Mouse (Mus musculus) liver, embryonic 13.5 days (tissue): ENCODE results near the gene Cnot11. TPM values are rescaled to one million over a fixed set of nuclear protein-coding genes. Genes with fewer than 3 reads are reported as not detected.

Source experiments
- ATAC-seq: fragments of 200-750 bp; cut with Nextera tagmentation; 2 replicates; pipeline ENCODE4 v1.8.0; 2017; ENCODE audit warnings: low read depth, mild to moderate bottlenecking, moderate number of reproducible peaks, moderate library complexity
- DNase-seq: peaks from one replicate; pipeline ENCODE4 v3.0.0; 2022
- H3K27ac ChIP-seq: fragments of 300-500 bp; sonication (generic); 2 replicates; pipeline ENCODE4 v1.5.1; 2015; ENCODE audit warnings: moderate library complexity, mild to moderate bottlenecking, inconsistent platforms
- H3K27me3 ChIP-seq: fragments of 300-500 bp; sonication (generic); 2 replicates; pipeline ENCODE4 v1.6.1; 2015; ENCODE audit warnings: mild to moderate bottlenecking, inconsistent platforms
- H3K36me3 ChIP-seq: fragments of 300-500 bp; sonication (generic); 2 replicates; pipeline ENCODE4 v1.6.1; 2015; ENCODE audit warnings: mild to moderate bottlenecking, inconsistent platforms
- H3K4me1 ChIP-seq: fragments of 300-500 bp; sonication (generic); replicated peaks from 2 replicates; pipeline ENCODE4 v1.6.1; 2015; ENCODE audit warnings: inconsistent platforms
- H3K4me2 ChIP-seq: fragments of 300-500 bp; sonication (generic); 2 replicates; pipeline ENCODE4 v1.6.1; 2015; ENCODE audit warnings: inconsistent platforms, mild to moderate bottlenecking, moderate library complexity
- H3K4me3 ChIP-seq: fragments of 300-500 bp; sonication (generic); replicated peaks from 2 replicates; pipeline ENCODE4 v1.5.1; 2015; ENCODE audit warnings: mild to moderate bottlenecking, inconsistent platforms
- H3K9ac ChIP-seq: fragments of 300-500 bp; sonication (generic); 2 replicates; pipeline ENCODE4 v1.6.1; 2015; ENCODE audit warnings: mild to moderate bottlenecking, inconsistent platforms
- H3K9me3 ChIP-seq: fragments of 300-500 bp; sonication (generic); replicated peaks from 2 replicates; pipeline ENCODE4 v1.6.1; 2016; ENCODE audit warnings: inconsistent platforms
- WGBS: fragments of 180-500 bp; shearing (Covaris S2); methylation state at CpG from one replicate; pipeline ENCODE4 v1.1.7; 2015; ENCODE audit not compliant: insufficient replicate concordance; 5-methylcytosine and 5-hydroxymethylcytosine counted together
- polyA plus RNA-seq: library from polyadenylated mRNA; unstranded; fragments of >200 nt; fragmentation: Nextera tagmentation; extraction: Ambion mirVana; gene quantifications from 2 replicates; pipeline ENCODE4 v1.2.1, GENCODE M21; 2015

Gene Cnot11
- polyA plus RNA-seq = 10.9 and 11.3 TPM in 2 replicates

DNA sequence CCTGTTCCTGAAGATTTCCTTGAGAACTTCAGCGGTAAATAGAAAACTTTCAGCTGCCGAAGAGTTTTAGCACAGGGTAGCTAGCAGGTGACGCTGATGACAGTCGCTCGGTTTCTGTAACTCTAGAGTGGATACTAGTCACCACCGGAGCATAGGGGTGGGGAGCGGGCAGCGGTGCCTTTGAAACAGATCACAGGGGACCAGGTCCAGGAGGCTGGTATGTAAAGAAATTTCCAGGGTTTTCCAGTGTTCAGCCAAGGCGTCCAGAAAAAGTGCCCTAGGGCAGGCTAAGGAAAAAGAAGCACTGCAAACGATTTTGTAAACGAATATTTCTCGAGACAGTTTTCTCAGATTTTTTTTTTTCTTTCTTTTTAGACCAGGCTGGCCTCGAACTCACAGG lies at the start of gene Cnot11:
Cnot11 (plus strand) TSS at position 162 of the 400 bp plus-strand sequence.
- DNase-seq = no peak
- 44% methylated on average over 13 of the region's 13 CpGs for WGBS
- H3K9ac ChIP-seq = peak within 1 kb of the TSS; percentile 93

GRCm38 (mm10) chr1:39487370-39487769 lies 47.4 kb upstream of the Cnot11 start:
- Histone ChIP-seq H3K36me3 (no peaks in the 10 kb centered on the region), H3K4me2 (no peak overlapping the region), H3K4me1 (peaks cover 12% of the 10 kb centered on the region), H3K4me3 (no peak overlapping the region), H3K27ac (no peak overlapping the region), H3K9ac (no peak overlapping the region), H3K27me3 (0 out of 2 replicates have a peak, but pooled peaks cover 3% of the 10 kb centered on the region), H3K9me3 (no peaks in the 10 kb centered on the region)
- DNase-seq (no peak), ATAC-seq (no peak)
- 40% methylated on average over 3 of the region's 3 CpGs for WGBS

More for the DNA sequence above, at the start of gene Cnot11:
- 0 out of 2 replicates have a peak, but pooled peaks cover under 1% of the 10 kb centered on the region for H3K9me3 ChIP-seq
- H3K27me3 ChIP-seq = no peaks in the 10 kb centered on the region
- H3K4me3 ChIP-seq = peak within 1 kb of the TSS; percentile 96
- H3K27ac ChIP-seq = peak within 1 kb of the TSS; percentile 93
- peak within 1 kb of the TSS; percentile 96 for H3K4me2 ChIP-seq
- ATAC-seq = no peak
- peaks cover 17% of the 10 kb centered on the region for H3K36me3 ChIP-seq
- peaks cover 33% of the 10 kb centered on the region for H3K4me1 ChIP-seq

DNA sequence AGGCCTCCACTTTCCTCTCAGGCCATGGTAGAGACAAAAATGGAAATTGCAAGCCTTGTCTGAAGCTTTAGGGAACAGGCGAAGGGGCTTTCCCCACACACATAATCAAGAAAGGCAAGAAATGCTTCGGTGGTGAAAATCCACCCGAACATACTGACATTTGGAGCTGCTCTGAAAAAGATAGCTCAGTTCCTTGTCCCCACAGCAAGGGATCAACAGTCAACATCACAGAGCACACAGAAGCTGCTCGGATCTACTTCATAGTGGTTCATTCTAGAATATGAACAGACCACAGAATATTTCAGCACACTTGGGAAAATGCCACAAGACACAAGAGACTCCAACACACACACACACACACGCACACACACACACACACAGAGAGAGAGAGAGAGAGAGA lies 41.6 kb upstream of the Cnot11 start:
- Histone ChIP-seq H3K9ac (no peak overlapping the region), H3K27ac (no peak overlapping the region), H3K4me1 (no peaks in the 10 kb centered on the region), H3K4me3 (no peak overlapping the region), H3K4me2 (no peak overlapping the region), H3K36me3 (no peaks in the 10 kb centered on the region), H3K9me3 (no peaks in the 10 kb centered on the region), H3K27me3 (0 out of 2 replicates have a peak, but pooled peaks cover 3% of the 10 kb centered on the region)
- WGBS = 38% methylated on average over 5 of the region's 5 CpGs
- ATAC-seq (no peak), DNase-seq (no peak)

DNA sequence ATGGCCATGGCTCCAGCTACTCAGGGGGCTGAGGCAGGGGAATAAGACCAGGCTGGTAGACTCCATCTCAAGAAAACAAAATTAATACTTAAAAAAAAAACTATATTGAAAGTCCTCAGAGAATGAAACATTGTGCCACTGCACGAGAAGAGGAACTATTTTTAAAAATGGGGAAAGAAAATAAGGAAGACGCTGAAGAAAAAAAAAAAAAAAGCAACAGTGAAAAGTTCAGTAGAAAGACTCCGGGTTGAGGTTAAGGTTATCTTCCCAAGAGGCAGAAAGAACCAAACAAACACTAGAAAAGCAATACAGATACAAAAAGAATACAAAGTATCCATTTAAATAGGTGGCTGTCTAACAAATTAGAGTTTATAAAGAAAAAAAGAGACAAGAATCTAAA lies 41.1 kb upstream of the Cnot11 start:
- Histone ChIP-seq H3K27ac (no peak overlapping the region), H3K4me3 (no peak overlapping the region), H3K9ac (no peak overlapping the region), H3K4me1 (no peaks in the 10 kb centered on the region), H3K9me3 (no peaks in the 10 kb centered on the region), H3K36me3 (no peaks in the 10 kb centered on the region), H3K27me3 (0 out of 2 replicates have a peak, but pooled peaks cover 3% of the 10 kb centered on the region), H3K4me2 (no peak overlapping the region)
- ATAC-seq (no peak), DNase-seq (no peak)
- WGBS = 18% methylated on average over 3 of the region's 3 CpGs

- no peak overlapping the region for H3K9ac ChIP-seq
- no peak overlapping the region for H3K4me3 ChIP-seq
- no peaks in the 10 kb centered on the region for H3K27me3 ChIP-seq
- H3K4me2 ChIP-seq = no peak overlapping the region
- no peaks in the 10 kb centered on the region for H3K36me3 ChIP-seq
- H3K9me3 ChIP-seq = no peaks in the 10 kb centered on the region
- WGBS = 85% methylated on average over 4 of the region's 4 CpGs
- H3K27ac ChIP-seq = no peak overlapping the region
- no peak for DNase-seq
- H3K4me1 ChIP-seq = no peaks in the 10 kb centered on the region
- ATAC-seq = no peak
Measured at GRCm38 (mm10) chr1:39496995-39497394, 37.8 kb upstream of the Cnot11 start.

GRCm38 (mm10) chr1:39497748-39498147 lies 37.0 kb upstream of the Cnot11 start:
- no peak overlapping the region for H3K27ac ChIP-seq
- H3K27me3 ChIP-seq = no peaks in the 10 kb centered on the region
- H3K9me3 ChIP-seq = no peaks in the 10 kb centered on the region
- H3K4me3 ChIP-seq = no peak overlapping the region
- 73% methylated on average over 11 of the region's 11 CpGs for WGBS
- no peak overlapping the region for H3K4me2 ChIP-seq
- H3K9ac ChIP-seq = no peak overlapping the region
- no peak for ATAC-seq
- H3K4me1 ChIP-seq = no peaks in the 10 kb centered on the region
- H3K36me3 ChIP-seq = no peaks in the 10 kb centered on the region
- DNase-seq = no peak

GRCm38 (mm10) chr1:39499485-39499941 lies 35.3 kb upstream of the Cnot11 start:
- 63% methylated on average over 2 of the region's 2 CpGs for WGBS
- no peak overlapping the region for H3K9ac ChIP-seq
- H3K27me3 ChIP-seq = no peaks in the 10 kb centered on the region
- DNase-seq (no peak), ATAC-seq (peak; percentile 57)
- no peak overlapping the region for H3K27ac ChIP-seq
- no peak overlapping the region for H3K4me2 ChIP-seq
- no peak overlapping the region for H3K4me3 ChIP-seq
- no peaks in the 10 kb centered on the region for H3K9me3 ChIP-seq
- H3K4me1 ChIP-seq = no peaks in the 10 kb centered on the region
- no peaks in the 10 kb centered on the region for H3K36me3 ChIP-seq

DNA sequence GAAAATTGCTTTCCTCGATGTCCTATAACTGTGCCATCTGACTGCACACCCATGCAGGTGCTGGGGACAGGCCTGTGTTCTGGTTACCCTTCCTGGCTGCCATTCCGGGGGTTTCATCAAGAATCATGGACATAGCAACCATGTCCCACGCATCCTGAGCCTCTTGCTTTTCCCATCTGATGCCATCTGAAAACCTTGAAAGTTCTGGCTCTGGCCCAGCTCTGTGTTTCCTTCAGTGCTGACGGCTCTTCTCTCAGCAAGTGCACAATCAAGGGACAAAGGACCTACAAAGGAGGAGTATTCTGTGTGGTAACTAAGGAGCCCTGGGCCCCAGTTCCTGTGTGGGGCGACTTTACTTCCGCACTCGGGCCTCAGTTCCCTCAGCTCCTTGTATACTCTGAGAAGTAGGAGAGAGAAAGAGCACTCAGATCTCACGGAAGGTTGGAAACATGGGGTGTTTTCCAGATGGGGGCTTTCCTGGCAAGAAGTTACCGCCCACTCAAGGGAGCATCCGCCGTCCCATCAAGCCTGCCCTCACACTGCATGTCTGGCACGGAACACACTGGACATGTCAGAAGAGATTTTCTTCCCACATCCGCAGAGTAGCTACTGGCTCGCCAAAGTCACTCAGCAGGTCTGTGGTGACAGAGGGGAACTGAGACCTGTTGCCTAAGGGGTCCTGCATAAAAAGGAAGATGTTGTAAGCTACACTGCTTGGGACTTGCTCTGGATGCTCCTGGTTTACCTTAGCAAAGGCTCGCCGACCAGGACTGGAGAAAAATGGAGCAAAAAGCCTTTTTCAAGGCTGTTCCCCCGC lies 31.8 kb upstream of the Cnot11 start:
- Histone ChIP-seq H3K4me1 (no peaks in the 10 kb centered on the region), H3K9me3 (no peaks in the 10 kb centered on the region), H3K4me2 (0 out of 2 replicates have a peak overlapping the region, but pooled peaks have one; percentile 15), H3K27ac (no peak overlapping the region; the same call in 1 of the 2 replicates), H3K27me3 (no peaks in the 10 kb centered on the region), H3K36me3 (no peaks in the 10 kb centered on the region), H3K9ac (no peak overlapping the region), H3K4me3 (no peak overlapping the region)
- DNase-seq (no peak), ATAC-seq (no peak)
- 67% methylated on average over 17 of the region's 17 CpGs for WGBS

- H3K4me2 ChIP-seq = no peak overlapping the region
- 0% methylated on average over 1 of the region's 1 CpGs for WGBS
- H3K36me3 ChIP-seq = no peaks in the 10 kb centered on the region
- no peaks in the 10 kb centered on the region for H3K27me3 ChIP-seq
- H3K9me3 ChIP-seq = no peaks in the 10 kb centered on the region
- DNase-seq = no peak
- H3K27ac ChIP-seq = no peak overlapping the region
- no peak overlapping the region for H3K4me3 ChIP-seq
- no peaks in the 10 kb centered on the region for H3K4me1 ChIP-seq
- no peak overlapping the region for H3K9ac ChIP-seq
- no peak for ATAC-seq
Measured at GRCm38 (mm10) chr1:39504261-39504660, 30.5 kb upstream of the Cnot11 start.

DNA sequence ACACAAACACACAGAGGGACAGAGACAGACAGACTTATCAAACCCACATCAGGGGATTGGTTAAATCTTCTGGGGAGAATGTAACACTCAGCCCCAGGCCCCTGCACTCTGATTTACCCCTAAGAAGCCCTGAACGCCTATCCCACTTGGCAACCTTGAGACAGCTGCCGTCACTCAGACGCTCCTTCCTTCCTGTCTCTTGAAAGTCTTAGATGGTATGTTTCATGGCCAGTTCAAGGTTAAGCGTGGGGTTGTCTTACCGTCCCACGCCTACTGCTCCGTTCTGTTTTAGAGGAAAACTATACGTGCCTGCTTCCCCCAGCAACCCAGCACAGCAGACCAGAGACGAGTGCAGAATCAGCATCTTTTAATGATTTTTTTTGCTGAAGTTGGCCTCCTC lies 29.2 kb upstream of the Cnot11 start:
- no peak overlapping the region for H3K27ac ChIP-seq
- no peaks in the 10 kb centered on the region for H3K4me1 ChIP-seq
- 46% methylated on average over 9 of the region's 9 CpGs for WGBS
- H3K9me3 ChIP-seq = no peaks in the 10 kb centered on the region
- H3K27me3 ChIP-seq = no peaks in the 10 kb centered on the region
- H3K9ac ChIP-seq = no peak overlapping the region
- no peak overlapping the region for H3K4me2 ChIP-seq
- H3K36me3 ChIP-seq = no peaks in the 10 kb centered on the region
- no peak overlapping the region for H3K4me3 ChIP-seq
- ATAC-seq (no peak), DNase-seq (no peak)

GRCm38 (mm10) chr1:39511775-39512174 lies 23.0 kb upstream of the Cnot11 start:
- DNase-seq (no peak), ATAC-seq (no peak)

GRCm38 (mm10) chr1:39512183-39512582 lies 22.6 kb upstream of the Cnot11 start:
- Histone ChIP-seq H3K27ac (no peak overlapping the region), H3K9ac (no peak overlapping the region), H3K4me1 (no peaks in the 10 kb centered on the region), H3K9me3 (no peaks in the 10 kb centered on the region), H3K27me3 (no peaks in the 10 kb centered on the region), H3K4me2 (no peak overlapping the region), H3K4me3 (no peak overlapping the region), H3K36me3 (no peaks in the 10 kb centered on the region)
- DNase-seq (no peak), ATAC-seq (no peak)
- WGBS = 58% methylated on average over 1 of the region's 1 CpGs

More at GRCm38 (mm10) chr1:39511775-39512174, 23.0 kb upstream of the Cnot11 start:
- Histone ChIP-seq H3K4me3 (no peak overlapping the region), H3K27me3 (no peaks in the 10 kb centered on the region), H3K36me3 (no peaks in the 10 kb centered on the region), H3K4me1 (no peaks in the 10 kb centered on the region), H3K27ac (no peak overlapping the region), H3K4me2 (no peak overlapping the region), H3K9me3 (no peaks in the 10 kb centered on the region), H3K9ac (no peak overlapping the region)
- 67% methylated on average over 8 of the region's 8 CpGs for WGBS
